Mouse (Mus musculus) adrenal gland, postnatal 25 days (tissue): ENCODE data around the gene Unk. TPM values are rescaled to one million over a fixed set of nuclear protein-coding genes. Genes with fewer than 3 reads are reported as not detected.

ENCODE experiments used
- DNase-seq: peaks from one replicate; pipeline ENCODE4 v3.0.0; 2021; ENCODE audit warnings: mixed read lengths
- total RNA-seq: library from RNA; stranded (reverse); gene quantifications from 2 replicates; pipeline ENCODE4 v1.2.3, GENCODE M21; 2021

The Unk gene
- total RNA-seq, 1 experiment from 2014 or later, result 27.4 TPM

DNA sequence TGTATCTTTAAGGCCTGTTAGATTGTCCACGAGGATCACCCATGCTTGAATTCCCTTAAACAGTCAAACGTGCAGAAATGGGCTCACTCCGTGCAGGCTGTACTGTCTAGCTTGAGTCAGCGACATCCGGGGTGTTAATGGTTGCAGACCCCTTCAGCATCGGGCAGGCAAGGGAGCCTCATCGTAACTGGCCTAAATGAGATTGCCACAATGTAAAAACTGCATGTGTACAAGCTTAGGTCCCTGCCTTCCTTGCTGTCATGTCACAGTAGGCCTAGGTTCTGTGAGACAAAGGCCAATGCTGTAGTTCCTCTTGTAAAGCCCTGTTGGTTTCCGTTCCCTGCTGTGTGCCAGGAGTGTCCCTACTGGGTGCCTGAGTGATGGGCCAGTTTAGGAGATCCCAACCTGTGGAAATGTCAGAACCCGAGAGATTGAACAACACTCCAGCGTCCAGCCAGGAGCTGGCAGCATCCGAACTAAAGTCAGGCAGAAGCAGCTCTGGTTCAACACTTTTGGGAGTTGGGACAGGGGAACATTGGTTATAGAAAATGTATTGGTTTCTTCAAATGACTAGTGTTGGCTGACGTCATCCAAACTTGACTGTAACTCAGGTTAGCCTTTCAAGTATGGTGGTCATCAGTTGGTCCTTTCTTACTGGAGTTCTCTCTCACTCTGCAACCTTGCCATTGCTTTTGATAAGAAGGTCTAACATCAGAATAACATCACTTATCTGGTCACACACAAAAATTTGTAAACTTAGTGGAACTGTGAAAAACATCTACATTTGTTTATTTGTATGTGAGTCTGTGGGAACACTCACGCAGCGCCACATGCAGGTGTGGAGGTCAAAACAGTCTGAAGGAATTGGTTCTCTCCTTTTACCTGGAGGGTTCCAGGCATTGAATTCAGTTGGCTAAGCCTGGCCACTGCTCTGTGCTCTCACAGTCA is 1.1 kb downstream of the Unk start:
- DNase-seq, result no peak

DNA sequence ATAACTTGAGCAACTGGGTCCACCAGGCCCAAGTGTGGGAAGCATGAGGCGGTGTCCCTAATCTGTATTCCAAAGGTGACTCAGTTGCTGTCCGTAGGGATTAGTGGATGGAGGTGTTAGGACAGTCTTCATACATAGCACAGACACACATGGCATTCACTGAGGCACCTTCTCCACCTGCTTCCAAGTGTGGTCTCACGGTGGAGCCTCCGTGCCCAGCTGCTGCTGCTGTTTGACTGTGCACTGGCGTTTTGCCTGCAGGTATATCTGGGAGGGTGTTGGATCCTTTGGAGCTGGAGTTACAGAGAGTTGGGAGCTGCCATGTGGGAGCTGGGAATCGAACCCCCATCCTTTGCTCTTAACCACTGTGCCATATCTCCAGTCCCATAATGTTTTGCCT is 4.5 kb downstream of the Unk start:
- no peak for DNase-seq

DNA sequence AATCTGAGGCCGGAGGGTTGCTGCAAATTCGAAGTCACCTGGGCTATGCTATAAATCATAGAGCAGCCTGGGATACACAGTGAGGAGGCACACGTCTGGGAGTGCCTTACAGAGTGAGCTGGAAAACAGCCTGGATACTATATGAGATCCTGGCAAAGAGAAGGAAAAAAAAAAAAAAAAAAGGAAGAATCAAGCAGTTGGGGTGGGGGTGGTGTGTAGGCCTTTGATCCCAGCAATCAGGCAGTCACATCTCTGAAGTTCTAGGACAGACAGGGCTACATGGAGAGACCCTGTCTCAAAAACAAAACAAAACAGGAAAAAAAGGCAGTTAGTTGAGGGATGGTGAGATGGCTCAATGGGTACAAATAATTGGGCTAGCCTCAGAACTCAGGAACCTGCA is 6.5 kb downstream of the Unk start:
- no peak for DNase-seq

DNA sequence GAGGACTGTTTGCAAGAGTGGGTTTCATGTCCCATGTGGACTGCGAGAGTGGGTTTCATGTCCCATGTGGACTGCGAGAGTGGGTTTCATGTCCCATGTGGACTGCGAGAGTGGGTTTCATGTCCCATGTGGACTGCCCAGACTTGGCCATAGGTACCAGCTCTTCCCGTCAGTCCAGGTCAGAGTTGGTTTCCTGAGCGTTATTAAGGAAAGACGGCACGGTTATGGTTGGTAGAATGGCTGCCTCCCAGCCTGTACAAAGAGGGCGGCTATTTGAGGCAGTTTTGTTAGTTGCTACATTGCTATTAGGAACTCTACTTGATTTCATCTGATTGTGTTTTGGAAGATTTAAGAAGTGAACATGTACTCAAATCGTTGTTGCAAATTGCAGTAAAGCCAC is 7.7 kb downstream of the Unk start:
- no peak for DNase-seq

DNA sequence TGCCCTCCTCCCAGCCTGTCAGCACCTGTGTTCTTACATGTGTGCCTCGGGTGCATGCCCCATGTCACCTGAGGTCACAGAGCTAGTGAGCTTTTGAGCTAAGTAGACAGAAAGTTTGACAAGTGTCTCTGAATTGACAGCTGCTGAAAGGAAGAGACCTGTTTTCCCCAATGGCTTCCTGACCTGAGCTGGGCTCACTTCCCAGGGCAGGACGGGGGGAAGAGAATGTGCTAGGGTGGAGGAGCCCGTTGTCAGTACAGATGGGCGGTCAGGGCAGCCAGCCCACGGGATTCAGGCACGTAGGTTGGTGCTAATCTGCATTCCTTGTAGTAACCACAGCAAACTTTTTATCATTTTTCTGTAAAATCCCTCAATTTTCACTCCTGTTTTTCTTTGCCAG is 10.5 kb downstream of the Unk start:
- no peak for DNase-seq

DNA sequence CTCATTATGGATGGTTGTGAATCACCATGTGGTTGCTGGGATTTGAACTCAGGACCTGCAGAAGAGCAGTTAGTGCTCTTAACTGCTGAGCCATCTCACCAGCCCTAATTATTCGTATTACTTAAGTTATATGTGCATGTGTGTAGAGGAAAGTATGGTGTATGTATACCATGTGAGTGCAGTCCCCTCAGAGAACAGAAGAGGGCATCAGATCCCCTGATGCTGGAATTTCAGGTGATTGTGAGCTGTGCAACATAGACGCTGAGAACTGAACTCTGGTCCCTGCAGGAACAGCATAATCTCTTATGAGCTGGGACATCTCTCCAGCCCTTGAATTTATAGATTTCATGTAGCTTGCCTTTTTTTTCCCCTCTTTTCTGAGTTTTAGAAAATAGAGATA is 11.7 kb downstream of the Unk start:
- no peak for DNase-seq

DNA sequence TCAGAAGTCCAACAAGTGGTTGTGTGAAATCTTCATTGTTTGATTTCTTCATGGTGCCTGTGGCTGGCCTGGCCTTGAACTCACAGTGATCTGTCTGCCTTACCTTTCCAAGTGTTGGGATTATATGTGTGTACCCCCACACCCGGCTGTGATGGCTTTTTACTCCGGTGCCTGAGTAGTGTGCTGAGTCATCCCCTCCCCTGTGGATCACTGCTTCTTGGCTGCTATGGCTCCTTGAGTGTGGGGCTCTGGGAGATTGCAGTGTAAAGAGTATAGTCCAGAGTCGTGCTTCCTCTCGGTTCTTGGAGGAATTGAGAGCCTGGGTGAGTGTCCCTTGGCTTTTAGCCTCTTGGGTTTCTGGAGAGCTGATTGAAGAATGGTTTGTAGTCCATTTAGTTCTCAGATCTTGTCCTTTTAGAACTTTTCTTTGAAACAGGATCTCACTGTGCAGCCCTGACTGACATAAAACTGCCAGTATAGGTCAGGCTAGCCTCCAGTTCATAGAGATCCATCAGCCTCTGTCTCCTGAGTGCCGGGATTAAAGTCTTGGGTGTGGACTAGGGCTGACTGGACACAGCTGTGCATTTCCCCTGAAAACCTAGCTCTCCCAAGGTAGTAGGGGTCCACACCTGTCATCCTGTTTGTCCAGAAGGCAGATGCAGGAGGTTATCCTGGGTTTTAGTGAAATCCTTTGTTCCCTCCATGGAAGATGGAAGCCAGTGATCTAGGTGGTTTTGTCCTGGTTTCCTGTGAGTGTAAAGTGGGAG is 12.4 kb downstream of the Unk start:
- no peak for DNase-seq

DNA sequence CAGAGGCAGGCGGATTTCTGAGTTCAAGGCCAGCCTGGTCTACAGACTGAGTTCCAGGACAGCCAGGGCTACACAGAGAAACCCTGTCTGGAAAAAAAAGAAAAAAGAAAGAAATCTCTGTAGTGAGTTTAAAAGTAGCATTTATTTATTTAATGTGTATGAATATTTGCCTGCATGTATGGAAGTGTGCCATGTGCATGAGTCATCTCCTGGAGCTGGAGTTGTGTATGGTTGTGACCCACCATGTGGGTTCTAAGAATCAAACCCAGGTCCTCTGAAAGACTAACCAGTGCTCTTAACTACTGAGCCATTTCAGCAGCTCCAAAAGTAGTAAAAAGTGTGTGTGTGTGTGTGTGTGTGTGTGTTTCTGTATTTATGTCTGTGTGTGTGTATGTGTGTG is 13.2 kb downstream of the Unk start:
- DNase-seq, result no peak

DNA sequence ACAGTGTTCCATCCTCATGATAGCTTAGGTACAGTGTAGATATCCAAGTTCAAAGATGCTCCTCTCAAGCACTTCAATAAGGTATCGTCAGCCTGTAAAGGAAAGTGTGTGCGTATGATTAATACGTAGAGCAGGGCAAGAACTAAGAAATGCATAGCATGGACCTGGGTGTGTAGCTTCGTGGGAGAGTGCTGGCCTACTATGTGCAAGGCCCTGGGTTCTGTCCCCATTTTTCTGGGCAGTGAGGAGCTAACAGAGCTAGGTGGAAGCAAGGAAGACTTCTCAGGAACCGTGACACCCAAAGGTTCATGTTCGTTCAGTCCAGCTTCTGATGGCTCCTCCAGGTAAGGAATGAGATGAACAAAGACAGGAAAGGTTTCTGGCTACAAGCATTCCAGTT is 15.1 kb downstream of the Unk start:
- DNase-seq, result no peak

DNA sequence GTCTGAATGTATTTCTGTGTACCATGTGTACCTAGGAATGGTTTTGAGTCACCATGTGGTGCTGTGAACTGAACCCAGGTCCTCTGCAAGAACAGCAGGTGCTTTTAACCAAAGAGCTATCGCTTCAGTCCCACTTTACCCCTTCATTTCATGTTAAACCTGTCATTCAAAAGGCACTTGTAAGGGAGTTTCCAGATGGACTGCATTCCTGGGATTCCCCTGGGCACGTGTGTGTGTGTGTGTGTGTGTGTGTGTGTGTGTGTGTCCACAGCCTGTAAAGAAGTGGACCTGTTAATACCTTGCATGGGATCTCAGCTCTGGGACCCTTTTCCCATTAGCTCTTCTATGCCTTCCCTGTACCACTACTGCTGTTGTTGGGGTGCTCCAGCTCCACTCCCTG is 19.5 kb downstream of the Unk start:
- DNase-seq, result no peak

DNA sequence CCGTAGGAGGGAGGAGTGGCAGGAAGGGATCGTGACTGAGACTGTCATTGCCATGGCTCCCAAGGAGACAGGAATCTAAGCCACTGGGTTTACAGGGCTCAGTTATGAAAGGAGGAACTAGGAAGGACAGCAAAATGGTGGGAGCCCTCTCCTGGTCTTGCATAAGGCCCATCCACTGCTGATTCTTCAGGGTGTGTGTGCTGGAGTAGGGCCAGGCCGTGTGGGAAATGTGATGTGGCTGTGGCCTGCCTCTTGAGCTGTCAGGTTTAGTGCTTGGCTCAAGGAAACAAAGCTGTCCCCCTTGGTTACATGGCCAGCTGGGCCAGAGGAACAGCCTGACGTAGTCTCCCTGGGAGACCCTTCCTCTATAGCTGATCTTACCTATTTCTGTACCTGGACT is 20.1 kb downstream of the Unk start:
- DNase-seq, result no peak

DNA sequence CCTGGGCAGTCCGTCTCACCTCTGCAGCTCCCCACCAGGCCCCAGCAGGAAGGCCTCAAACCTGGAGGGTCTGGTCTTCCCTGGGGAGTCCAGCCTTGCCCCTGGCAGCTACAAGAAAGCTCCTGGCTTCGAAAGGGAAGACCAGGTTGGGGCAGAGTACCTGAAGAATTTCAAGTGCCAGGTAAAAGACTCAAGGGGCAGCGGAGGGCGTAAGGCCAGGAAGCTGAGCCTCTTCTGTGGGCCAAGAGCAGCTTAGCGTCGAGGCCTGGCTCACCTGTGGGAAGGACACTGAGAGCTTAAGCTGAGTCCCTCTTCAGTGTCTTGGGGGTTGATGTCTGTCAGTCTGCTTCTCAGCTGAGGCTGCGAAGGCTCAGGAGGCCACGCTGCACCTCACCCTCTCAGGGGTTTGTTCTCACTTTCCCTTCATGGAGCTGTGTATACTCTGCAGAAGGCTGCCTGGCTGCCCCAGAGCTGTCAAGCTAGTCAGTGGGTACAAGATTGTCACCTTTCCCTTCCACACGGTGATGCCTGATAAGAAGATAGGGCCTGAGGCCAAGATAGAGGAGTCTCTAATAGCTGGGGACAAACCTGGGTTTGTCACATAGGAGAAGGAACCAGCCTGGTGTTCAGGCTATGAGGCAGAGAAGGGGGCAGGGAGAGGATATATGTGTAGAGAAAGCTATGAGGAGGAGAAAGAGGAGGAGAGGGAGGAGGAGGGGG is 23.5 kb downstream of the Unk start:
- no peak for DNase-seq

DNA sequence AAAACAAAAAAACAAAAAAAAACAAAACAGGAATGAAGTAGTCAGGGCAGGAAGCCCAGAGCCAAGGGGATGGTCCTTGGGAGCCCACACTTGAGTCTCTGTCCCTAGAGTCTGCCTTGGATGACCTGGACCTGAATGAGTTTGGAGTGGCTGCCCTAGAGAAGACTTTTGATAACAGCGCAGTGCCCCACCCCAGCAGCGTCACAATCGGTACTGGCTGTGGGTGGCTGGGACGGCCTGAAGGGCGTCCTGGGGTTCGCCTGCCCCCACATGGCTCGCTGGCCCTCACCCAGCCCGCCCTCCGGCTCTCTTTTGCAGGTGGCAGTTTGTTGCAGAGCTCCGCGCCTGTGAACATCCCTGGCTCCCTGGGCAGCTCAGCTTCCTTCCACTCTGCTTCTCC is 25.8 kb downstream of the Unk start:
- DNase-seq, result no peak

DNA sequence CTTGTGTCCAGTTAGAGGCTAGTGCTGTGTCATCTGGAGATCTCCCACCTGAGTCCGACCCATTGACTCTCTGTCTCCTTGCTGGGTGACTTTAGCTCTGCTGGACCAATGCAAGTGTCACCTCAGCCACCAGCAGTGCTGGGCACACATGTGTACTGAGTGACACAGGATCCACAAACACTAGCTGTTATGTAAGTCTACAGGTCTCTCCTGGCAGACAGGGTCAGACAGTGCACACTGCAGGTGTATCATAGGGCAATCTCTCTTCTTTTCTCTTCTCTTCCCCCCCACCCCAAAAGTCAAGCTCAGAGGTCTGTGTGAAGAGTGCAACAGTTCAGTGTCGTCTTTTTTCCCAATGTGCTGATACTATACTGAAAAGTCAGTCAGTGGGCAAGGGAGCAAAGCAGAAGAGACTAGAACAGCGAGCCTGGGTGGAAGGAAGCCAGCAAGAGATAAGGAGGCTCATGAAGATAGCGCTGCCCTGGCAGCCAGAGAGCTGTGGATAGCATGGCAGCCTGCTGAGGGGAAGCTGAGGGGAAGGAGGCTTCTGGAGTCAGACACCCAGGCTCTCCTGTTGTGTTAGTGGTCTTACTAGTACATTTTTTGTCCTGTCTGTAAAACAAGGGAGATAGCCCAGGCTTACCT is 27.2 kb downstream of the Unk start:
- no peak for DNase-seq

DNA sequence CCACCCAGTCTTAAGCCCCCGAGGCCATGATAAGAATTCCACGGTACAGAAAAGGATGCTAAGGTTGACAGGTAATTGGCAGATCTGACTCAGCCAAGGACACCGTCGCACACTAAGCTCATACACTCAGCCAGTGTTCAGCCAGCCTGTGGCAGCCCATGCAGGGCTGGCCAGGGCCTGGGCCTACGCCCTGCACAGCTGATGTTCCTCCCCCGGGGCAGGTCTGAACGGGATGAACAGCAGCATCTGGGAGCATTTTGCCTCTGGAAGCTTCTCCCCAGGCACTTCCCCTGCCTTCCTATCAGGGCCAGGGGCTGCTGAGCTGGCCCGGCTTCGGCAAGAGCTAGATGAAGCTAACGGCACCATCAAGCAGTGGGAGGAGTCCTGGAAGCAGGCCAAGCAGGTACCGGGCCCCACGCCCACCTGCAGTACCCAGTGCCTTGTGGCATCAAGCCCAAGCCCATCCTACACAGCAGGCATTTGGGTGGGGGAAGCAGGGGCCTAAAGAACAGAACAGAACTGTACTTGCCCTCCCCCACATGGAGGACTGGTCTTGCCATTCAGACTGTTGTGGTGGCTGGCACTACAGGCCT is 28.0 kb downstream of the Unk start:
- no peak for DNase-seq

DNA sequence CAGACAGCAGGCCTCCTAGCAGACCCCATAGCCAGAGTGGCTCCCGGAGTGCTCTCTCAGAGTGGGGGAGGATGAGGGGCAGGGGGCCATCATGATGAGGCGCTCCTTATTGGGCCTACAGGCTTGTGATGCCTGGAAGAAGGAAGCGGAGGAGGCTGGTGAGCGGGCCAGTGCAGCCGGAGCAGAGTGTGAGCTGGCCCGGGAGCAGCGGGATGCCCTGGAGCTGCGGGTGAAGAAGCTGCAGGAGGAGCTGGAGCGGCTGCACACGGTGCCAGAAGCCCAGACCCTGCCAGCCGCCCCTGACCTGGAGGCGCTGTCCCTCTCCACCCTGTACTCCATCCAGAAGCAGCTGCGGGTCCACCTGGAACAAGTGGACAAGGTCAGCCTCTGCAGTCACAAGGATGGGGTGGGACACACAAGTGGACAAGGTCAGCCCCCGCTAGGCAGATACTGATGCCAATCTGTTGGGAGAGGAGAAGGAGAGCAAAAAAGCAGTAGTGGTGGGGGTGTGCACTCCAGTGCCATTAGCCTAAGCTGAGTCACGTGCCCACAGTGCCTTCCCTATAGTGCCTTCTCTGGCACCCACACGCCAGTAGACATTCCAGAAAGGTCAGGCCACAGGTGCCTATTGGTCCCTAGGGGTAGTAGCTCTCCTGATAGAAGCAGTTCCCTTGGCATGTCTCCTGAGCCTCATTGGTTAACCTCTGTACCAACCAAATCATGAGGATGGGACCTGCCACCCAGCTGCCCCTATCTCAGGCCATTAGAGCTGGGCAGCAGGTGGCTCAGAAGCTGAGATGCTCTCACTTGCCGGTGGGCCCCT is 29.0 kb downstream of the Unk start:
- DNase-seq, result no peak

DNA sequence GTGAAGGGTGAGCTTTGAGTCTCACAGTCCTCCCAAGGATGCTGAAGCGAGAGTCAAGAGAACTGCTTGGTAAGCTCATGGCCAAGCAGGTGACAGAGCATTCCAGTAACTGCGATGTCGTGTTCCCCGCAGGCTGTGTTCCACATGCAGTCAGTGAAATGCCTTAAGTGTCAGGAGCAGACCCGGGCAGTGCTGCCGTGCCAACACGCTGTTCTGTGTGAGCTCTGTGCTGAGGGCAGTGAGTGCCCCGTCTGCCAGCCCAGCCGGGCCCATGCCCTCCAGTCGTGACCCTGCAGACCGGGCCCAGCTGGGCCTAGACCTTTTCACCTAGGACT is 29.5 kb downstream of the Unk start:
- no peak for DNase-seq

DNA sequence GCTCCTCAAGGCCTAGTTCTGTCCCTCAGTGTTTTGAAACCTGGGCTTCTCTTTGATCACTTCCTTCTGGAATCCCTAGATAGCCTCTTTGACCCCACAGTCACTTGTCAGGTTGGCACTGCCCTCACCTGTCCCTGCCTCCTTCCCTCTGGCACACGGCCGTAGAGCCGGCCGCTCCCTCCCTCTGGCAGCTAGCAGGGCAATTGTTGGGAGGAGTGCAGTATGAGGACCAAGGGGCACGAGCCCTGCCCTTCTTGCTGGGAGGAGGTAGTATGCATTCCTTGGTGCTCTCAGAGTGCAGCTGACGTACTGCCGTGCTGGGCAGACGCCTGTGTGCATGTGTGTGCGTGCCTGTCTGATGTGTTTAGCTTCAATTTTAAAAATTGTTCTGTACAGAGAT is 30.5 kb downstream of the Unk start:
- no peak for DNase-seq

DNA sequence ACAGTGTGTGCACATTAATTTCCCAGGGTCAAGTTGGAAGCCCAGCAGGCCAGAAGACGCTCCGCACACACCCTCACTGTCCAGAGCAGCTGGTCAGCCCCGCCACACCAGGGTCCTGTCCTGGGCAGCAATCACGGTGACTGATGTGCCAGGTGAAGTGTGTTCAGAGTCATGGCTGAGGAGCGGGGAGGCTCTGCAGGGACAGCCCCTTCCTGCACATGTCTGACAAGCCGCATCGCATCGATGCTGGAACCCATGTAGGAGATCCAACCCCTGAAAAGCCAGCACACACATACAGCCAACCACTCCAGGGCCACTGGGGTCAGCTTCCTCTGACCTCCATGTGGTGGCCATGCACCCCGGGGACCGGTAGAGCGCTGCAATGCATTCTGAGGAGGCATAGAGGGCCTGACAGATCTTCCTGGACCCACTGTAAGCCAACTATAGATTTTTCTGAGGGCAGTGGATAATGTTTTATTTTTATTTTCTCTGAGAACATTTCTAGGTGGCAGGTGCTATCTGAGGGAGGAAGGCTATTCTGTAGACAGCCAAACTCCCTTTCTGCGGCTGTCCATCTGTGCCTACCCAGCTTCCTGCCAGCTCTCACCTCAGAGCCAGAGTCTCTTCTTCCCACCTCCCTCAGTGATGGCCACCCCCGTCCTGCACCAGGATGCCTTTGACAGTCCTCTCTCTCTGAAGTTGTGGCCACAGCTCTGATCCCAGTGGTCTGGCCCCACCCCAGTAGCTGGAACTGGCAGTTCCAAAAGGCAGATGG is 31.7 kb downstream of the Unk start:
- DNase-seq, result no peak

DNA sequence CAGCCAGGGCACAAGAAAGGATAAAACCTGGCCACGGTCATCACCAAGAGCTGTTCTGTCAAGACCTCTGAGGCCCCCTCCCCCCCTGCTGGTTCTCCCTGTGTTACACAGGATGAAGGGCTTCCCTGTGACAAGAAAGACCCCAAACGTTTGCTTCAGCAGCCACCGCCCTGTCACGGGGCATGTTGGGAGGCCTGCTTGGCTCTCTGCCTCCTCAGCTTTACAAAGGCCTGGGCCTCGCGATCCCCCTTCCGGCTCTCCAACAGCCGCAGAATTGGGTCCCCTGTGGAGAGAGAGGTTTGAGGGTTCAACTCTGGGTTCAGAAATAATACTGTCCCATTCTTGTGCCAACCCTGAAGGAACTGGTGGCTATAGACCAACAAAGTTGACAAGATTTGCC is 32.4 kb downstream of the Unk start:
- DNase-seq, result no peak

DNA sequence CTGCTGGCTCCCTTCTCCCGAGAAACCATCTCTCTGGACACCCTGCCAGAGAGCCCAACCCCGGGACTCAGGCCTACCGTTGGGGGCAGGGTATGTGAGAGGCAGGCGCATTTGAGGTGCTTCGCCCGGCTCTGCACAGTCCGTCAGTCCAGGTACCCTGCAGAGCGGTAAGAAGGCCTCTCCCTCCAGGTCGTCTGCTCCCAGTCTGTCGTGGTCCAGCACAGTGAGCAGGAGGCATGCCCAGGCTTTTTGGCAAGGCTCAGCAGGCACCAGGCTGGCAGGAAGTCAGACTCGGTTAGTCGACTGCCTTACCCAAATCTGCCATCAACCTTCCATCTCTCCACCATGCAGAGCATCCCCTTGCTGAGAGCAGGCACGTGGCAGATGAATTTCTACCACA is 33.4 kb downstream of the Unk start:
- no peak for DNase-seq
